Mouse (Mus musculus) spleen, adult 2 months (tissue): Measurements from ENCODE around the gene Phlpp1.

ENCODE experiments used
- CTCF ChIP-seq: fragments of 200-500 bp; IDR thresholded peaks from 2 replicates; pipeline ENCODE4 v1.5.1; 2011; ENCODE audit warnings: mild to moderate bottlenecking, inconsistent platforms; ENCODE audit not compliant: insufficient read depth, insufficient read length, insufficient replicate concordance; ENCODE audit errors: extremely low read depth
- POLR2A ChIP-seq: fragments of 200-500 bp; IDR thresholded peaks from 2 replicates; pipeline ENCODE4 v1.6.1; 2011; ENCODE audit warnings: low read depth, low read length, inconsistent platforms

- no peak for TF ChIP-seq POLR2A
- no peak for TF ChIP-seq CTCF
Observed at GRCm38 (mm10) chr1:106203942-106204341, 32.4 kb downstream of the Phlpp1 start.
